In the genomic region with DNA sequence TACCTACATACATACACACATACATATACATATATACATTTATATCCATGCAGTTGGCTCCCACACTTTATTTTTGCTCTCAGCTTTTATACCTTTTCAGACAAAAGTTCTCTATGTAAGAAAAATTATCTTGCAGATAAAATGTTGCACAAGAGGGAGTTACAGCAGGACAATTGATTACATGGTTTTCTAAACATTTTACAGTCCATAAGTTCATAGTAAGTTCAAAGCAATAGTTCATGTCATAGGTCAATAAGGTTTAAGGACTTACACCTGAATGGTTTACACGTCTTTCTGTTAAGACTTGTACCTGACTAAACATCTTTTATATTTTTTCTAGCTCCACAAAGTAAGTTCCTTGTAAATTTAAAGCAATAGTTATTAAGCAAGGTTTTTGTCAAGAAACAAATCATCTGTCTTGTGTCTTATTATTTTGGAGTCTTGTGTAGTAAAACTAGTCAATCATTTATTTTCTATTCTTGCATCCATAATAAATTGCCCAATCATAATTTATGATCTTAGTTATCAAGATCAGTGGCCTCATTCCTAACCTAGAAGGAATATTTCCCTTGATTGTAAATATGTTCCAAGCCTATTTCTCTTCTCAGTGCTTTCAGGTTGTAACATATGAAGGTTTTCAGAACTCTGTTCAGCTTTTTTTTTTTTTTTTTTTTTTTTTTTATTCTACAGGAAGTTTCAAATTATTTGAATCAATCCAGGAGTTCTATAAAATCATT, we compare ENCODE assay signal across 16 mouse cellular contexts.
"Had no signal": no experiment of that assay in that cellular context is flagged by ENCODE, and none has a peak within 500 bp of the region (broad histone marks: within the 10 kb centered on the region; RNA-seq: fewer than 3 reads in every experiment).

No protein-coding gene starts in this region.

- H3K27ac ChIP-seq: midbrain, embryonic 13.5 days; neural tube, embryonic 13.5 days; neural tube, embryonic 15.5 days had no signal

- DNase-seq: lung, adult 18-20 months; lung, embryonic 14.5 days; lung, postnatal 10 days; lung, postnatal 4 days; right cerebral cortex, adult 18-20 months; right cerebral cortex, postnatal 25 days; right cerebral cortex, postnatal 4 days; spleen, adult 18-20 months; thymus, adult 18-20 months; thymus, postnatal 14 days; thymus, postnatal 36 days had no signal

- H3K27me3 ChIP-seq: midbrain, embryonic 13.5 days; neural tube, embryonic 13.5 days; neural tube, embryonic 15.5 days had no signal

- H3K36me3 ChIP-seq: midbrain, embryonic 10.5 days; neural tube, embryonic 13.5 days had no signal

- H3K4me3 ChIP-seq: midbrain, embryonic 10.5 days; midbrain, embryonic 13.5 days; myocyte; neural tube, embryonic 13.5 days; neural tube, embryonic 15.5 days had no signal

- H3K9me3 ChIP-seq: midbrain, embryonic 10.5 days; midbrain, embryonic 13.5 days; neural tube, embryonic 13.5 days; neural tube, embryonic 15.5 days had no signal

- H3K4me2 ChIP-seq: lung, embryonic 14.5 days; midbrain, embryonic 13.5 days; neural tube, embryonic 13.5 days; neural tube, embryonic 15.5 days had no signal

- H3K9ac ChIP-seq: lung, embryonic 14.5 days; midbrain, embryonic 13.5 days; neural tube, embryonic 13.5 days; neural tube, embryonic 15.5 days had no signal
